Mouse (Mus musculus) bone marrow macrophage, adult 2 months (primary cell): ENCODE results near the gene Slc22a6.

Experiments
- CTCF ChIP-seq: IDR thresholded peaks from 2 replicates; pipeline ENCODE4 v1.5.1; 2012; ENCODE audit warnings: low read depth, mild to moderate bottlenecking, low read length, moderate library complexity
- POLR2A ChIP-seq: IDR thresholded peaks from 2 replicates; pipeline ENCODE4 v1.6.1; 2012; ENCODE audit warnings: mild to moderate bottlenecking, low read depth, low read length, borderline replicate concordance

DNA sequence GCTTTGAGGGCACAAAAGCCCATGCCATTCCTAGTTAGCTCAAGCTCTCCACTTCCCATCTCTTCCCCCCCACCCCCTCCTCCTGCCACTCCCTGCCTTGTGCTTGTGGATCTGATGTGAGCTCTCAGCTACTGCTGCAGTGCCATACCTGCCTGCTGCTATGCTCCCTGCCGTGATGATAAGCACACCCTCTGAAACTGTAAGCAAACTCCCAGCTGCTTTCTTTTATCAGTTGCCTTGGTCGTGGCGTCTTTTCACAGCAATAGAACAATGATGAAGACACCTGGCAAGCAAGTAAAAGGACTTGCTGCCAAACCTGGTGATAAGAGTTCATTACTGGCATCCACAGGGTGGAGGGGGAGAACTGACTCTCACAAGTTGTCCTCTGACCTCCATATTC lies 45.4 kb upstream of the Slc22a6 start:
- TF ChIP-seq CTCF (no peak), POLR2A (no peak)
